In genomic region chr10:46826639-46827038, GRCm38 (mm10) we compare ENCODE assay signal across 13 mouse cellular contexts.
A peak's percentile ranks its signal among the peaks of the same experiment; 100 is the strongest.
DNase-seq lines count a peak whose midpoint lies in the region; ATAC-seq and TF ChIP-seq lines count a peak whose summit lies in the region.
"Had no signal": no experiment of that assay in that cellular context is flagged by ENCODE, and none has a peak within 500 bp of the region (broad histone marks: within the 10 kb centered on the region; RNA-seq: fewer than 3 reads in every experiment).

No protein-coding gene starts in this region.

- WGBS in forebrain, postnatal 0 days = 10% methylated on average over 1 of the region's 1 CpGs

- no peak for TF ChIP-seq CTCF in forebrain, postnatal 0 days (IDR thresholded peaks at IDR 0.05; ENCODE audit: low read depth)

- H3K4me2 ChIP-seq in forebrain, postnatal 0 days (ENCODE audit: low read depth) = no peak overlapping the region
- H3K4me2 ChIP-seq: heart, embryonic 11.5 days; intestine, embryonic 15.5 days had no signal

- no peak overlapping the region for H3K27ac ChIP-seq in forebrain, postnatal 0 days (ENCODE audit: low read depth, low read length)
- H3K27ac ChIP-seq: intestine, embryonic 15.5 days had no signal

- H3K27me3 ChIP-seq in forebrain, postnatal 0 days (ENCODE audit: insufficient read depth, low read length) = no peaks in the 10 kb centered on the region
- H3K27me3 ChIP-seq: intestine, embryonic 15.5 days had no signal

- H3K9ac ChIP-seq in forebrain, postnatal 0 days = no peak overlapping the region
- H3K9ac ChIP-seq: intestine, embryonic 15.5 days had no signal

- no peaks in the 10 kb centered on the region for H3K36me3 ChIP-seq in forebrain, postnatal 0 days (ENCODE audit: insufficient read depth)
- H3K36me3 ChIP-seq: intestine, embryonic 15.5 days had no signal

- peak; percentile 9 for DNase-seq in right cerebral cortex, adult 18-20 months
- no peak for DNase-seq in right cerebral cortex, postnatal 36 days (ENCODE audit: low spot score in 2 of 2)
- peak; percentile 63 for DNase-seq in forebrain, postnatal 0 days
- peak; percentile 6 to 39 for DNase-seq in layer of hippocampus, postnatal 10 days (ENCODE audit: low spot score in 2 of 2)
- peak; percentile 87 for DNase-seq in retina, postnatal 1 day
- no peak for DNase-seq in adrenal gland, postnatal 14 days
- no peak for DNase-seq in yolk sac, embryonic 10.5 days (ENCODE audit: low spot score)
- DNase-seq in adrenal gland, postnatal 25 days = no peak
- DNase-seq: lung, adult 2 months; thymus, postnatal 25 days had no signal

- H3K4me3 ChIP-seq in forebrain, postnatal 0 days (ENCODE audit: low read depth, low read length) = no peak overlapping the region
- H3K4me3 ChIP-seq: intestine, embryonic 15.5 days had no signal

- no peaks in the 10 kb centered on the region for H3K4me1 ChIP-seq in forebrain, postnatal 0 days (ENCODE audit: insufficient read depth)
- H3K4me1 ChIP-seq: intestine, embryonic 15.5 days had no signal

- ATAC-seq in forebrain, postnatal 0 days = peak; percentile 74
- ATAC-seq: activated CD4-positive, CD25-positive, alpha-beta regulatory T cell, adult 4 months; intestine, embryonic 15.5 days had no signal

- H3K9me3 ChIP-seq in forebrain, postnatal 0 days (ENCODE audit: low read length) = no peaks in the 10 kb centered on the region
- H3K9me3 ChIP-seq: intestine, embryonic 15.5 days had no signal

Comparison
In these comparisons a context has a peak if more than half of its experiments do, and no peak if none do; other contexts are left out.
1. DNase-seq: peak in right cerebral cortex, adult 18-20 months (single experiment), forebrain, postnatal 0 days (single experiment), layer of hippocampus, postnatal 10 days (2 of 2) and retina, postnatal 1 day (single experiment); none in right cerebral cortex, postnatal 36 days (0 of 2), adrenal gland, postnatal 14 days (single experiment), yolk sac, embryonic 10.5 days (single experiment) and adrenal gland, postnatal 25 days (single experiment).